Mouse (Mus musculus): ENCODE measurements around the gene Pole3. TPM values are rescaled to one million over a fixed set of nuclear protein-coding genes. Genes with fewer than 3 reads are reported as not detected.
"Not testable (repeated sequence)": the region's sequence is repeated elsewhere in the genome, so short reads cannot be mapped to it uniquely, and the experiment has no call there.

Gene Pole3
- total RNA-seq, 2 experiments from 2014 or later = 23.4 to 23.9 TPM

GRCm38 (mm10) chr4:62494230-62494629, 30.6 kb downstream of the Pole3 start:
- DNase-seq (ENCODE audit: low spot score in 2 of 2) = no peak

- DNase-seq (ENCODE audit: low spot score in 2 of 2) = no peak
Observed at GRCm38 (mm10) chr4:62492682-62493081, 32.2 kb downstream of the Pole3 start.

- DNase-seq (ENCODE audit: low spot score in 2 of 2) = no peak
Observed at GRCm38 (mm10) chr4:62487914-62488313, 37.0 kb downstream of the Pole3 start.

GRCm38 (mm10) chr4:62487172-62487571, 37.7 kb downstream of the Pole3 start:
- no peak for DNase-seq (ENCODE audit: low spot score in 2 of 2)

- no peak for DNase-seq (ENCODE audit: low spot score in 2 of 2)
Observed at GRCm38 (mm10) chr4:62486162-62486696, 38.6 kb downstream of the Pole3 start.

GRCm38 (mm10) chr4:62485450-62486161, 39.3 kb downstream of the Pole3 start:
- no peak for DNase-seq (ENCODE audit: low spot score in 2 of 2)

GRCm38 (mm10) chr4:62484928-62485327, 39.9 kb downstream of the Pole3 start:
- no peak for DNase-seq (ENCODE audit: low spot score in 2 of 2)

GRCm38 (mm10) chr4:62480709-62481605, 43.9 kb downstream of the Pole3 start:
- DNase-seq (ENCODE audit: low spot score in 2 of 2) = no peak

- DNase-seq (ENCODE audit: low spot score in 2 of 2) = no peak
Observed at GRCm38 (mm10) chr4:62479937-62480708, 44.7 kb downstream of the Pole3 start, which contains the start of gene Bspry. Gene Bspry, plus strand, starts transcription at chr4:62480053.

- DNase-seq (ENCODE audit: low spot score in 2 of 2) = not testable (repeated sequence)
Observed at GRCm38 (mm10) chr4:62479593-62479936, 45.3 kb downstream of the Pole3 start.

GRCm38 (mm10) chr4:62477542-62478244, 47.2 kb downstream of the Pole3 start:
- no peak for DNase-seq (ENCODE audit: low spot score in 2 of 2)

- no peak for DNase-seq (ENCODE audit: low spot score in 2 of 2)
Observed at GRCm38 (mm10) chr4:62475793-62476192, 49.1 kb downstream of the Pole3 start.

- no peak for DNase-seq (ENCODE audit: low spot score in 2 of 2)
Observed at GRCm38 (mm10) chr4:62475131-62475530, 49.7 kb downstream of the Pole3 start.

Other genes starting within 250 kb of the Pole3 start
- 10 to 100 TPM; 32.8 to 33.2 TPM for gene Fkbp15, start 164.5 kb downstream of the Pole3 start, total RNA-seq (2021)
- gene Slc31a1, start 164.3 kb downstream of the Pole3 start, total RNA-seq (2021) = 10 to 100 TPM; 10.7 to 11.3 TPM
- gene Cdc26, start 116.4 kb downstream of the Pole3 start, total RNA-seq (2021) = 10 to 100 TPM; 47.9 to 49.7 TPM
- 10 to 100 TPM; 13.0 to 14.2 TPM for gene Prpf4, start 116.3 kb downstream of the Pole3 start, total RNA-seq (2021)
- not detected for gene Rnf183, start 89.8 kb downstream of the Pole3 start, total RNA-seq (2021)
- 1 to 10 TPM; 8.5 to 8.7 TPM for gene Wdr31, start 54.2 kb downstream of the Pole3 start, total RNA-seq (2021)
- under 1 TPM; 0.28 to 0.40 TPM for gene Bspry, start 45.0 kb downstream of the Pole3 start, total RNA-seq (2021)
- 1 to 10 TPM; 8.9 to 9.0 TPM for gene Hdhd3, start 21.6 kb downstream of the Pole3 start, total RNA-seq (2021)
- 10 to 100 TPM; 36.4 to 41.0 TPM for gene Alad, start 5.2 kb downstream of the Pole3 start, total RNA-seq (2021)
- gene 4933430I17Rik, start 301 bp upstream of the Pole3 start, total RNA-seq (2021) = under 1 TPM; 0.46 to 0.80 TPM
- gene Rgs3, start 34.8 kb upstream of the Pole3 start, total RNA-seq (2021) = 10 to 100 TPM; 25.7 TPM